Mouse (Mus musculus) heart, adult 2 months (tissue): ENCODE data around the gene Ap3d1.

ENCODE experiments used
- CTCF ChIP-seq: fragments of 200-600 bp; IDR thresholded peaks from 2 replicates; pipeline ENCODE4 v1.8.1; 2022; ENCODE audit warnings: antibody characterized with exemption, mild to moderate bottlenecking, moderate library complexity
- POLR2A ChIP-seq: fragments of 200-500 bp; IDR thresholded peaks from 2 replicates; pipeline ENCODE4 v1.6.1; 2011; ENCODE audit warnings: mild to moderate bottlenecking, low read depth, low read length, control low read depth; ENCODE audit not compliant: insufficient read depth

GRCm38 (mm10) chr10:80658841-80659202 is 83.2 kb downstream of the Ap3d1 start:
- TF ChIP-seq CTCF (no peak), POLR2A (no peak)
